Mouse (Mus musculus): ENCODE data around the gene Brpf3. TPM values are rescaled to one million over a fixed set of nuclear protein-coding genes. Genes with fewer than 3 reads are reported as not detected.
A peak's percentile ranks its signal among the peaks of the same experiment; 100 is the strongest.

The Brpf3 gene
- polyA plus RNA-seq, 1 experiment from 2014 or later, result 9.8 TPM

DNA sequence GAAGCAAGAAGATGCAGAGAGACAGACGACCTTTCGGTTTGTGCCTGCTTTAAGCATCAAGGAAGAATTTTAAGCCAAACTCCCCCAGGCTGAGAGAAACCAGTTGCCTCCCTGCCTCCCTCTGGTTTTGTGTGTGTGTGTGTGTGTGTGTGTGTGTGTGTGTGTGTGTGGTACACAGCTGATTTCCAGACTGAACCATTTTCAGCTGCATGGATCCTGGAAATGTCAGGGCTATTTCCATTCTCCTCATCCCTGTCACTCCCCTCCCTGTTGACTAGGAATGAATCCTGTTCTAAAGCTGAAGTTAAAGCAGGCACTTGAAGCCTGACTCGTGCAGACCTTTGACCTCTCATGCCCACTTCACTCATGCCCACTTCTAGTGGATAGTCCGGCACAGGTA is 73.3 kb downstream of the Brpf3 start:
- H3K4me1 ChIP-seq (replicated peaks), result peaks cover 14% of the 10 kb centered on the region
- no peak overlapping the region for H3K4me3 ChIP-seq
- H3K36me3 ChIP-seq, result no peaks in the 10 kb centered on the region
- H3K9me3 ChIP-seq, result no peaks in the 10 kb centered on the region
- DNase-seq (ENCODE audit: low spot score), result no peak
- H3K27ac ChIP-seq, result no peak overlapping the region
- peaks cover 6% of the 10 kb centered on the region; the same call in 1 of the 2 replicates for H3K27me3 ChIP-seq (ENCODE audit: insufficient read depth, poor library complexity, severe bottlenecking)
- WGBS, result 83% methylated on average over 4 of the region's 4 CpGs

GRCm38 (mm10) chr17:28874825-28875224 is 73.9 kb downstream of the Brpf3 start:
- Histone ChIP-seq H3K4me3 (no peak overlapping the region), H3K27me3 (ENCODE audit: insufficient read depth, poor library complexity, severe bottlenecking) (peaks cover 6% of the 10 kb centered on the region; the same call in 1 of the 2 replicates), H3K36me3 (no peaks in the 10 kb centered on the region), H3K4me1 (replicated peaks) (peaks cover 11% of the 10 kb centered on the region), H3K9me3 (no peaks in the 10 kb centered on the region), H3K27ac (no peak overlapping the region)
- 79% methylated on average over 7 of the region's 7 CpGs for WGBS
- DNase-seq (ENCODE audit: low spot score), result no peak

GRCm38 (mm10) chr17:28875316-28875715 is 74.4 kb downstream of the Brpf3 start:
- 52% methylated on average over 8 of the region's 8 CpGs for WGBS
- peaks cover 13% of the 10 kb centered on the region for H3K4me1 ChIP-seq (replicated peaks)
- no peak overlapping the region for H3K4me3 ChIP-seq
- peaks cover 11% of the 10 kb centered on the region; the same call in 1 of the 2 replicates for H3K27me3 ChIP-seq (ENCODE audit: insufficient read depth, poor library complexity, severe bottlenecking)
- no peaks in the 10 kb centered on the region for H3K36me3 ChIP-seq
- H3K9me3 ChIP-seq, result no peaks in the 10 kb centered on the region
- no peak overlapping the region for H3K27ac ChIP-seq
- DNase-seq (ENCODE audit: low spot score), result no peak

DNA sequence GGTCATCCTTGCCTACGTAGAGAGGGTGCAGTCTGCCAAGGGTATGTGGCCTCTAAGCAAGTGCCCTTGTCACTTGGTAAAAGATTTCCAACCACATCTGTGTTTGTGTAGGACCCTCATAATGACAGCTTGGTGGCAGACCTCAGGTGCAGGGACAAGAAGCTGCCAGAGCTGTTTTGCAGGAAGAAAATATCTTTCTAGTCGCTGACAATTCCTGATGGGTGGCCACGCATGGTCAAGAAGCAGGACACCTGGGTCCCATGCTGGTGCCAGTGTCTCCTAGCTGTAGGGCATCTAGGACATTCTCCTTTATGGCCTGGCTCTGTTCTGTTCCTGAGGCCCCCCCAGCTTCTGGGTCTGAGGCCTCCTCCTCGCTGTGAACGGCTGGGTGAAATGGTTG is 75.4 kb downstream of the Brpf3 start:
- Histone ChIP-seq H3K4me1 (replicated peaks) (peaks cover 14% of the 10 kb centered on the region), H3K27me3 (ENCODE audit: insufficient read depth, poor library complexity, severe bottlenecking) (peaks cover 21% of the 10 kb centered on the region), H3K36me3 (no peaks in the 10 kb centered on the region), H3K27ac (peak overlapping the region; percentile 6; the same call in 1 of the 2 replicates), H3K4me3 (peak overlapping the region; percentile 14; the same call in 1 of the 2 replicates), H3K9me3 (no peaks in the 10 kb centered on the region)
- 71% methylated on average over 5 of the region's 5 CpGs for WGBS
- DNase-seq (ENCODE audit: low spot score), result no peak

GRCm38 (mm10) chr17:28876821-28877220 is 75.9 kb downstream of the Brpf3 start:
- Histone ChIP-seq H3K27me3 (ENCODE audit: insufficient read depth, poor library complexity, severe bottlenecking) (peaks cover 26% of the 10 kb centered on the region), H3K4me1 (replicated peaks) (peaks cover 14% of the 10 kb centered on the region), H3K36me3 (no peaks in the 10 kb centered on the region), H3K9me3 (no peaks in the 10 kb centered on the region), H3K27ac (peak overlapping the region; percentile 6; the same call in 1 of the 2 replicates), H3K4me3 (peak overlapping the region; percentile 14; the same call in 1 of the 2 replicates)
- DNase-seq (ENCODE audit: low spot score), result peak; percentile 48
- 16% methylated on average over 19 of the region's 19 CpGs for WGBS

DNA sequence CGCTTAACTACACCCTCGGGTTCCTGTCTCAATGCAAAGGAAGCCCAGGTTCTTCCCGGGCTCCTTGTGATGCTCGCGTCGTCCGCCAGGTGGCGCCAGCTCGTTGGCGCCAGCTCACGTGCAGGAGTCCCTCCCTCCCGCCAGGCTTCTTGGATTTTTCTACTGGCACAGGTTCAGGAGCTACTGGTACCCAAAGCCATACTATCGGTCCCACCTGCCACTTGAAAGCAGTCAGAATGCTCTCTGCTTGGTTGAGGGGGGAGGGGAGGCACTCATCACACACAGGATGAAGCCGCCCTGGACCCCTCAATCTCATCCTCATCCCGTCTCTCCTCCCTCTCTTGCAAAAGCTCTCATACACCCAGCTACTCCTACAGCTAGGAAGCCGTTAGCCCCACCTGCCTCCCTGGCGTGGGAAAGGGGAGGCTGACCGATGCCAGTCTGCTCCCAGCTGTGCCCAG is 79.1 kb downstream of the Brpf3 start:
- Histone ChIP-seq H3K4me1 (replicated peaks) (peaks cover 20% of the 10 kb centered on the region), H3K36me3 (no peaks in the 10 kb centered on the region), H3K9me3 (no peaks in the 10 kb centered on the region), H3K27ac (no peak overlapping the region), H3K27me3 (ENCODE audit: insufficient read depth, poor library complexity, severe bottlenecking) (peaks cover 26% of the 10 kb centered on the region), H3K4me3 (peak overlapping the region; percentile 21; the same call in 1 of the 2 replicates)
- peak; percentile 84 for DNase-seq (ENCODE audit: low spot score)
- 5% methylated on average over 18 of the region's 18 CpGs for WGBS

DNA sequence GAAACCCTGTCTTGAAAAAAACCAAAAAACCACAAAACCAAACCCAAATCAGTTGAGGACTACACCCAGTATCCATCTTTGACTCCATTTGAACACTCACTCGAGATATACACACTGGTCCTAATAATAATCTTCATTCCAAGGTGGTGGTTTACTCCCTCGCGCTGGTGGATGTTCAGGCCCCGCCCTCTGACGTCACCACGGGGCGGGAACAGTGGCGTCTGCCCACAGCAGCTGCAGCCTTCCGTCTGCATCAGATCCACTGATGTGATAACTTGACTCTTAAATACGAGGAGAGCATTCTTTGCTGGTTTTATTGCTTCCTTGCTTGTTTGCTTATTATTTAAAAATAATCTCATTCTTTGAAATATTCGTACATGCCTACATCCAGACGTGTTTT is 81.4 kb downstream of the Brpf3 start:
- Histone ChIP-seq H3K27ac (no peak overlapping the region), H3K9me3 (no peaks in the 10 kb centered on the region), H3K4me3 (peak overlapping the region; percentile 12; the same call in 1 of the 2 replicates), H3K27me3 (ENCODE audit: insufficient read depth, poor library complexity, severe bottlenecking) (peaks cover 19% of the 10 kb centered on the region), H3K36me3 (no peaks in the 10 kb centered on the region), H3K4me1 (replicated peaks) (peaks cover 12% of the 10 kb centered on the region)
- peak; percentile 65 for DNase-seq (ENCODE audit: low spot score)
- WGBS, result 7% methylated on average over 12 of the region's 12 CpGs

DNA sequence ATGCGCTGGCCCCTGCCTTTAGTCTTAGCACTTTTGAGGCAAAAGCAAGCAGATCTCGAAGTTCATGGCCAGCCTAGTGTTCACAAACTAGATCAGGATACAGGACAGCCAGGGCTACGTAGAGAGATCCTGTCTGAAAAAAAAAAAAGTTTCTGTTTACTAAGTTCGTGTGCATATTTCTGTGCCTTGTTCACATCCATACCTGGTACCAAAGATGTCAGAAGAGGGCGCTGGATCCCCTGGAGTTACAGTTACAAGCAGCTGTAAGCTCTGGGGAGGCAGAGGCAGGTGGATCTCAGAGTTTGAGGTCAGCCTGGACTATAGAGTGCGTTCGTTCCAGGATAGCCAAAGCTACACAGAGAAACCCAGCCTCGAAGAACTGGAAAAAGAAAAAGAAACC is 81.9 kb downstream of the Brpf3 start:
- H3K4me3 ChIP-seq, result peak overlapping the region; percentile 12; the same call in 1 of the 2 replicates
- H3K27me3 ChIP-seq (ENCODE audit: insufficient read depth, poor library complexity, severe bottlenecking), result peaks cover 19% of the 10 kb centered on the region
- 54% methylated on average over 8 of the region's 8 CpGs for WGBS
- H3K4me1 ChIP-seq (replicated peaks), result peaks cover 12% of the 10 kb centered on the region
- DNase-seq (ENCODE audit: low spot score), result no peak
- peaks cover under 1% of the 10 kb centered on the region; the same call in 1 of the 2 replicates for H3K9me3 ChIP-seq
- H3K27ac ChIP-seq, result no peak overlapping the region
- no peaks in the 10 kb centered on the region for H3K36me3 ChIP-seq

GRCm38 (mm10) chr17:28883941-28884516 is 83.1 kb downstream of the Brpf3 start:
- Histone ChIP-seq H3K36me3 (no peaks in the 10 kb centered on the region), H3K27me3 (ENCODE audit: insufficient read depth, poor library complexity, severe bottlenecking) (peaks cover 19% of the 10 kb centered on the region), H3K4me3 (no peak overlapping the region), H3K27ac (no peak overlapping the region), H3K4me1 (replicated peaks) (peaks cover 12% of the 10 kb centered on the region), H3K9me3 (peaks cover 11% of the 10 kb centered on the region; the same call in 1 of the 2 replicates)
- no peak for DNase-seq (ENCODE audit: low spot score)
- 68% methylated on average over 10 of the region's 10 CpGs for WGBS

DNA sequence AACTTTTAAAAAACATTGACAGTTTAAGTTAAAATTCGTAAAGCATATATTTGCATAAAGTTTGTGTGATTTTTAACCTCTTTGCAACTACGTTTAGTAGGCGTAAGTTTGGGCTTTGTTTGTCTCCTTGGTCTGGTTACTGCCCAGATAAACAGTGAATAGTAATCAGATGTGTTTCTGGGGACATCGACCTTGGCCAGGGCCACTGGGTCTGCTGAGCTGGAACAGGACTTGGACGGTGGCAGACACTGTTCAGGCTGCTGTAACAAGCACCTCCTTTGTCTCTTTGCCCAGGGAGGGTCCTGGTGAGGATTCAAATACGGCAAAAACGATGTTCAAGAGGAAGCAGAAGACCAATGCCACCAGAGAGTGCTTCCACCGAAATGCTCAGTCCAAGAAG is 84.3 kb downstream of the Brpf3 start:
- no peak for DNase-seq (ENCODE audit: low spot score)
- H3K27ac ChIP-seq, result no peak overlapping the region
- no peak overlapping the region for H3K4me3 ChIP-seq
- H3K36me3 ChIP-seq, result no peaks in the 10 kb centered on the region
- H3K9me3 ChIP-seq, result peaks cover 16% of the 10 kb centered on the region; the same call in 1 of the 2 replicates
- WGBS, result 87% methylated on average over 8 of the region's 8 CpGs
- peaks cover 8% of the 10 kb centered on the region; the same call in 1 of the 2 replicates for H3K4me1 ChIP-seq (replicated peaks)
- H3K27me3 ChIP-seq (ENCODE audit: insufficient read depth, poor library complexity, severe bottlenecking), result peaks cover 15% of the 10 kb centered on the region

GRCm38 (mm10) chr17:28886266-28886665 is 85.4 kb downstream of the Brpf3 start:
- Histone ChIP-seq H3K36me3 (no peaks in the 10 kb centered on the region), H3K4me3 (no peak overlapping the region), H3K4me1 (replicated peaks) (peaks cover 6% of the 10 kb centered on the region; the same call in 1 of the 2 replicates), H3K27me3 (ENCODE audit: insufficient read depth, poor library complexity, severe bottlenecking) (peaks cover 5% of the 10 kb centered on the region), H3K9me3 (peaks cover 19% of the 10 kb centered on the region; the same call in 1 of the 2 replicates), H3K27ac (no peak overlapping the region)
- no peak for DNase-seq (ENCODE audit: low spot score)
- 73% methylated on average over 8 of the region's 8 CpGs for WGBS

Data from hindbrain, embryonic 10.5 days (tissue).